Mouse (Mus musculus) thymus, postnatal 0 days (tissue): Measurements from ENCODE around the gene Sh3gl1. TPM values are rescaled to one million over a fixed set of nuclear protein-coding genes. Genes with fewer than 3 reads are reported as not detected.
A peak's percentile ranks its signal among the peaks of the same experiment; 100 is the strongest.

Experiments used
- DNase-seq: peaks from one replicate; pipeline ENCODE4 v3.0.0-alpha.2; 2015; ENCODE audit warnings: low spot score
- polyA plus RNA-seq: library from polyadenylated mRNA; unstranded; fragments of >200 nt; fragmentation: Nextera tagmentation; extraction: Ambion mirVana; gene quantifications from 2 replicates; pipeline ENCODE4 v1.2.1, GENCODE M21; 2015

Sh3gl1 gene
- polyA plus RNA-seq, 1 experiment from 2014 or later = 129 TPM

- DNase-seq = peak; percentile 96
Measured at GRCm38 (mm10) chr17:56040030-56040856, 3.8 kb upstream of the Sh3gl1 start, which contains the start of gene Chaf1a. Chaf1a (plus strand) TSS chr17:56040439.

GRCm38 (mm10) chr17:56039345-56039744 lies 2.9 kb upstream of the Sh3gl1 start:
- no peak for DNase-seq

DNA sequence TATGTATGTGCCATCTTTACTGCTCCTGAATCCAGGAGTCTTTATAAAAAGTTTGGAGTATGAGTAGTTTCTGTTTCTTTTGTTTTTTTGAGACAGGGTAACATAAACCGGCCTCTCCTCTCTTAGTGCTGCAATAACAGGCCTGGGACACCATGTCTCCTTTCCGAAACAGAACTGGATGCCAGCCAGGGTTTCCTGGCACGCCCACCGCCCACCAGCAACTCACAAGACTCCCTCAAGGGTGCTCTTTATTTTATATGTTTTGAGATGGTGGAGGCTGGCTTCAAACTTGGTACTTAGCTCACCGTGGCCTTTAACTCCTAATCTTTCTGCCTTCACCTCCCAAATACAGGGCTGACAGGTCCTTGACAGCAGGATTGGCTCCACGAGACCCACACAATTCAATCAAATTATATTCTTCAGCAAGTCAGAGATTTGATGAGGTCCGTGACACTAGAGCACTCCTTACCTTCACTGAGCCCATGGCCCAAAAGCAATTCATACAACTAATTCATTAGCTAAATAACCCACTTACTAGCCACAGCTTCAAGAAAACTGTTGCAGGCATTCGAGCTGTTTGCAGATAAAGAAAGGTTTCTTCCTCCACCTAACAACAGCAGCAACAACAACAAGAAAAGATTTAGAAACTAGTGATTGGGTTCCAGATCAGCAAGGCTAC lies 2.3 kb upstream of the Sh3gl1 start:
- DNase-seq = no peak

- no peak for DNase-seq
Measured at GRCm38 (mm10) chr17:56036901-56037287, 459 bp upstream of the Sh3gl1 start.

DNA sequence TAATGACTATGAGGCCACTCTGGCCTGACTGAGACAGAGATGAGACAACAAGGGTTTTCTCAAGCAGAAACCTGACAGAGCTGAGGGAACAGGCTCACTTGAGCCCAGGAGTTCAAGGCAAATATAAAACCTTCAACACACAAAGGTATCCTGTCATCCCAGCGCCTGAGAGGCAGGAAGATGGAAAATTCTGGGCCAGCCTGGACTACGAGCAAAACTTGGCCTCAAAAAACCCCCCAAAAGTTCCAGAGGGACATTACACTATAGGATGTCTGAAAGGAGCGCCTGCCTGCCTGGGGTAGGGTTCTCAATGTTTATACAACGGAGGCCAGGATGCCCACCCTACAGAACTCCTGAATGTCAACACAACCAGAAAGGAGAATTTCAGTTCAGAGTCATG lies 1.2 kb downstream of the Sh3gl1 start:
- DNase-seq = no peak

DNA sequence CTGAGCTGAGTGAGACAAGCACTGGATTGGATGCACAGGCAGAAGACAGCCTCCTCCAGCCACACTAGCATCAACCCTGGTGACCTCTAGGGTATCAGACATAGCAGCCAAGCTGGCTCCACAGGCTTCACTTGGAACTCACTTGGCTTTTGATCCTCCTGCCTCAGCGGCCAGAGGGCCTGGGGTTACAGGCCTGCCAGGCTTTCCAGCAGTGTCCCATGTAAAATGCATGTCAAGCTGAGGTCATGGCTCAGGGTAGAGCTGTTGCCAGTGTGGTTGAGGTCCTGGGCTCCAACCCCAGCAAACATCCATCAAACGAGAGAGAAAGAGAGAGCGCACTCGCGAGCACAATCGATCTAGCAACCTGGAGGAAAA lies 1.7 kb downstream of the Sh3gl1 start:
- no peak for DNase-seq

GRCm38 (mm10) chr17:56034040-56034725 lies 2.3 kb downstream of the Sh3gl1 start:
- peak; percentile 30 for DNase-seq

DNA sequence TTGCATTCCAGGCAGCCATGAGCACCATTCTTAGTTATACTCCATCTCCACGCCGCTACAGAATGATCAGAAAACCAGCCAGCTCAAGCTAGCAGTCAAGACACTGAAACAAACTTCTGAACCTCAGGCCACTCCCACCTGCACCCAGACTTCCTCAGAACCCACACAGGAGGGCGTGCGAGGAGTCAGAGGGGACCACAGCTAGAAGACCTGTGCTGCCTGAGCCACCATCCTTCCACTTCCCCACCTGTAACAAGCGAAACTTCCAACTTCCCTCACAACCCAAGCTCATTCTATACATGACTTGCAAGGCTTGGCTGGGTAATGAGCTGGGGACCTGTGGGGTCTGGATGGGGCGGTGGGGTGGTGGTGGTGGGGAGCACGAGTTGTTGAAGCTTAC lies 3.6 kb downstream of the Sh3gl1 start:
- peak; percentile 68 for DNase-seq

DNA sequence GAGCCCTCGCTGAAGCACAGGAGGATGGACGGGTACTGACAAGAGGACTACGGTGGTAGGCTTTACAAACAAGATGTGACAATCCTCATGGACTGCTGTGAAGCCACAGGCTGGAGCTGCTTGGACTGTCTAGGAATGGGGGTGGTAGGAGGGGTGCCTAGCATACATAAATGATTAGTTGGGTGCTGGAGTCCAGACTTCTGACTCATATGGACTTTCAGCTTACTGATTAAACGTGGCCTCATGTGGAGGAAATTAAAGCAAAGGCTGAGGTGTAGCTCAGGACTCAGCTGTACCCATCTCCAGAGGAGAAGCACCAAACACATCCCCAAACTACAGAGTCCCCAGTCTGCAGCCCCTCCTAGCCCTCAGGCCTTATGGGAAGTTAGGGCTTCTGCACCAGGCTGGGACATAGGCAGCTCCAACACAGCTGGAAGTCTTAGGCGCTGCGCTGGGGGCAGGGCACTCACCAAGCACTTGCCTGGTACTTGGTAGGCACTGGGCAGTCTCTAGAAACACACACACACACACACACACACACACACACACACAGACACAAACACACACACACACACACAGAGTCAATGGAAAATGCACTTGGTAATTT lies 4.2 kb downstream of the Sh3gl1 start:
- DNase-seq = no peak

GRCm38 (mm10) chr17:56031431-56031830 lies 5.0 kb downstream of the Sh3gl1 start:
- no peak for DNase-seq

GRCm38 (mm10) chr17:56030919-56031318 lies 5.5 kb downstream of the Sh3gl1 start:
- peak; percentile 64 for DNase-seq

GRCm38 (mm10) chr17:56030238-56030870 lies 6.1 kb downstream of the Sh3gl1 start:
- DNase-seq = no peak

- no peak for DNase-seq
Measured at GRCm38 (mm10) chr17:56027801-56028441, 8.5 kb downstream of the Sh3gl1 start.

DNA sequence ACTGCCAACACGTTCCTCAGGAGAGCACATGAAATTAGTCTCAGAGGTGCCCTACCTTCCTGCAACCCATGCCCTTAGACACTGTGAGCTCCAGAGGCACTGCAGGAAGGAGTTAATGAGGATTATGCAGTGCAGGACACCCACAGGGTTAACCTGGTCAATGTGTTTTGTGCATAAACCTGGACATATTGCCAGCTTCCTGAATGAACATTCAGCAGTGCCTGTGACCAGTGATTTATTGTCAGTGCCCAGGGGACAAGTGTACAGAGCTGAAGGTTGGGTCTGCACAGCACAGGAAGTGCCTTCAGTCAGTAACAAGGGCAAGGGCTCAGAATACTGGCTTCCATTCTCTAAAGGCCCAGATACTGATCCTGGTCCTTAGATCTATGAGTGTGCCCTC lies 9.6 kb downstream of the Sh3gl1 start:
- no peak for DNase-seq

GRCm38 (mm10) chr17:56026303-56026702 lies 10.1 kb downstream of the Sh3gl1 start:
- no peak for DNase-seq

- no peak for DNase-seq
Measured at GRCm38 (mm10) chr17:56024931-56025330, 11.5 kb downstream of the Sh3gl1 start.

DNA sequence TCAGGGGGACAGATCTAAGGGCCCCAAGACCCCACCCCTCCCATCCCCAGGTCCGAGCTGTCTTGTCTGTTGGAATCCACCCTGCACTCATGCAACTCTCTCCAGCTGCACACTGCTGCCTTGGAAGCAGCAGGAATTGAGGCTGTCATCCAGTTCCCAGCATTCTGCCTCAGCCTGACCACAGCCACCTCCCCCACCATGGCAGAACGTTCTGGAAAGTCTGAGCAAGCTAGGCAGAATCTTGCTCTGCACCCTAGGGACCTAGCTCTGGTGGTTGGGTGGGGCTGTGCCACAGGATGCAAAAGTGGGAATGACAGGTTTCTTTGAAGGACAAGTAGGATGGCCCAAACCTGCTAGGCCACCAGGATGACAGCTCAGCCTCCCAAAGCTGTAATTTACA lies 12.0 kb downstream of the Sh3gl1 start:
- no peak for DNase-seq

DNA sequence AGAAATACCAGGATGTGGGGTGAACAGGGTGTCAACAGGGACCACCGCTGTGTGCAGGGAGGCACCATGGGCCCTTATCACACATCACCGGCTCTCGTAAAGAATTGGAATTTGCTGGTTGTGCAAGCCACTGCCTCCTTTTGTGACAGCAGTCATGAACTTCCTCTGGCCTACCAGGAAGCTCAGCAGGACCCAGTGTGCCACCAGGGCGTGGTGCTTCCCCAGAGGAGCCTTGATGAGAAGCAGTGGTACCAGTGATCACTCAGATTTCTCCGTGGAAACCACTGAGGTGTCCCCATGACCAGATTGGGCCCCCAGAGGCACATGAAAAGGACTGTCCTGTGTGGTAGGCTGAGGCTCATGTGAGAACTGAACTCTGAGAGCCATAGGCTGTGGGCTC lies 13.0 kb downstream of the Sh3gl1 start:
- no peak for DNase-seq

DNA sequence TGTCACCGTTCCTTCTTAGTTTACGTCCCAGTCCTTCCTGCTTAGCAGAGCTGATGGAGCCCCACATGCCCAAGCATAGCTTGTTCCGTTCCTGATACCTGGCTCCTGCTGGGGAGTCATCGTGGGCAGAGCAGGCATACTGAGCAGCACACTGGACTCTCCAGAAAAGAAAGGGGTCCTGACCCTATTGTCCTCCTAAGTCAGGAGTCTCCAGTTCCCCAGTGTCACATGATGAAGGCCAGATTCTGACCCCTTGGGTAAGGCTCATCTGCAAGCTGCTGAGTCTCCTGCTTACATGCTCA lies 13.5 kb downstream of the Sh3gl1 start:
- DNase-seq = no peak

- peak; percentile 56 for DNase-seq
Measured at GRCm38 (mm10) chr17:56022131-56022988, 14.1 kb downstream of the Sh3gl1 start.
